Mouse (Mus musculus) bone marrow, adult 2 months (tissue): ENCODE measurements around the gene Card14. TPM values are rescaled to one million over a fixed set of nuclear protein-coding genes. Genes with fewer than 3 reads are reported as not detected.

ENCODE experiments used
- H3K27ac ChIP-seq: fragments of 200-500 bp; 2 replicates; pipeline ENCODE4 v1.5.1; 2012; ENCODE audit warnings: low read depth, mild to moderate bottlenecking, control low read depth, inconsistent platforms, low read length; ENCODE audit not compliant: control insufficient read depth, poor library complexity, insufficient read depth
- H3K4me1 ChIP-seq: fragments of 200-500 bp; 2 replicates; pipeline ENCODE4 v1.6.1; 2011; ENCODE audit warnings: low read length; ENCODE audit not compliant: control insufficient read depth, insufficient read depth
- H3K4me3 ChIP-seq: fragments of 200-500 bp; replicated peaks from 2 replicates; pipeline ENCODE3; 2011; ENCODE audit warnings: mild to moderate bottlenecking, low read depth, low read length, control low read depth; ENCODE audit not compliant: control insufficient read depth
- CTCF ChIP-seq: fragments of 200-500 bp; IDR thresholded peaks from 2 replicates; pipeline ENCODE4 v1.5.1; 2011; ENCODE audit warnings: low read length, control low read depth; ENCODE audit not compliant: control insufficient read depth, insufficient read depth
- POLR2A ChIP-seq: fragments of 200-500 bp; IDR thresholded peaks from 2 replicates; pipeline ENCODE4 v1.6.1; 2011; ENCODE audit warnings: low read depth, mild to moderate bottlenecking, control low read depth, low read length, borderline replicate concordance; ENCODE audit not compliant: control insufficient read depth
- WGBS: fragments of 180-500 bp; shearing (Covaris S2); methylation state at CpG from one replicate; pipeline ENCODE4 v1.1.7; 2018; 5-methylcytosine and 5-hydroxymethylcytosine counted together
- polyA plus RNA-seq: library from polyadenylated mRNA; stranded (reverse); fragments of >200 nt; gene quantifications from 2 replicates; pipeline ENCODE4 v1.2.4, GENCODE M21; 2011; ENCODE audit warnings: low replicate concordance; ENCODE audit not compliant: missing spikeins, insufficient read depth, insufficient read length

The Card14 gene
- not detected in 2 replicates for polyA plus RNA-seq

GRCm38 (mm10) chr11:119307658-119307867 is at the start of gene Card14:
Card14 (plus strand) TSS chr11:119307768.
- WGBS, result 63% methylated on average over 1 of the region's 1 CpGs
- H3K4me3 ChIP-seq, result no peak within 1 kb of the TSS
- H3K4me1 ChIP-seq, result no peaks in the 10 kb centered on the region; the same call in 1 of the 2 replicates
- TF ChIP-seq POLR2A (no peak), CTCF (no peak)
- no peak within 1 kb of the TSS for H3K27ac ChIP-seq

- 58% methylated on average over 9 of the region's 9 CpGs for WGBS
- Histone ChIP-seq H3K4me1 (no peaks in the 10 kb centered on the region), H3K4me3 (peak overlapping the region; percentile 18), H3K27ac (no peak overlapping the region)
- TF ChIP-seq POLR2A (no peak), CTCF (no peak)
Measured at GRCm38 (mm10) chr11:119258216-119258571, 49.4 kb upstream of the Card14 start.

DNA sequence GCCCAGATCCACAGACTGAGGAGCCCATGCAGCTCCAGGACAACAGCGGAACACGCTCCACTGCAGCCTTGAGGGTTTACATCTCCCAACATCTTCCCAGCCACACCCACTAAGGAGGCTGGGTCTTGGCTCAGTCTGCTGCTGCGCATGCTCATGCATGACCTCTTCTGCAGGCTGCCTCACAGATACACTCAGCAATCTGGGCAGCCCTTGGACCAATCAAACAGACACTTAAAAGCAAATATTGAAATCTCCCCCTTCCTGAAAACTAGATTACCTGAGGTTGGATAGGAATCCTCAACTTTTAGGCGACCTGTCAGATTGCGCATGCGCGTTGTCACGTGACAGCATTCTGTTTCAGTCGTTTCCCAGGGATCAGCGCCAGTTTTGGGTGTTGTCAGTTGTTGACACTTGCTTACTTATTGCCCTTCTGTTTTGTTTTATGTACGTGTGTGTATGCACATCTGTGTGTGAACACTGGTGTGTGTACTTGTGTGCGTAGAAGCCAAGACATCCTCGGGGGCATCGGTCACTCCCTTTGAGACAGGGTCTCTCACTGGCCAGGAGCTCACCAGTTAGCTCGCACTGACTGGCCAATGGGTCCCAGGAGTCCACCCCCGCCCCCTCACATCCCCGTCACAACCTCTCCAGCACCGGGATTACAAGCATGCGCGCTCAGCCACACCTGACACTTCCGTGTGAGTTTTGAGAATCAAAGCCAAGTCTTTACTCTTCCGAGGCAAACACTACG is 48.8 kb upstream of the Card14 start:
- Histone ChIP-seq H3K4me1 (no peaks in the 10 kb centered on the region), H3K27ac (no peak overlapping the region), H3K4me3 (peak overlapping the region; percentile 68)
- TF ChIP-seq POLR2A (no peak), CTCF (no peak)
- 58% methylated on average over 23 of the region's 23 CpGs for WGBS

DNA sequence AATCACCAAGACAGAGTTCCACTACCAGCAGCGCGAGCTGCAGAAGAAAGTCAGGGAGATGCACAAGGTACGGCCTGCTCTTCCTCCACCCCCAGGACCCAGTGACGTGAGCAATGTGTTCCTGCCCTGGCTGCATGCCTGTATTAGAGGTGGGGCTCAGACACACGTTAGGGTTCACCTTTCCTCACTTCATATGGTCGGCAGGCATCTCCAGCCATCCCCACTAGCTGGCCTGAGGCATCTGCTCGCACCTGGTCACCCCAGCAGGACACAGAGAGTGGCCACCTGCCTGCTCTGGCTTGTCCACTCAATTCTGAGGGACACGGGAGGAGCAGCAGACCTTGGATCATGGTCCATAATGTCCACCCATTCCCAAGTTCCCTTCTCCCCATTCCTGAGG is 47.6 kb upstream of the Card14 start:
- Histone ChIP-seq H3K27ac (no peak overlapping the region), H3K4me3 (no peak overlapping the region), H3K4me1 (no peaks in the 10 kb centered on the region)
- TF ChIP-seq POLR2A (no peak), CTCF (no peak)
- WGBS, result 80% methylated on average over 8 of the region's 8 CpGs

DNA sequence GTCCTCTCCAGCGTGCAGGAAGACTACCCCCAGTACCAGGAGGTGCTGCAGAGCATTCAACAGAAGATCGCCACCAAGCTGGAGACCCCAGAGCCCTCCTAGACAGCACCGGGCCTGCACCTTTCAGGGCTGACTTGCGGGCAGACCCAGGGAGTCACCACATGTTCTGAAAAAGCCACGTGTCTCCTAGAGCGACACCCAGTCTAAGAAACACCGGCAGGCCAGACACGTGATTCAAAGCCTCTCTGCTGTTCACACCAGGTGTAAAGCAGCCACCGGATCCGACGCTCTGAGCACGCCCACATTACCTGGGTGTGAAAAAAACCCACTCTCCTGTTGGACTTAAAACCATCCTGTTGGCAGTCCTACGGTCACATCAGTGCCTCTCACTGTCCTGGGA is 43.2 kb upstream of the Card14 start:
- Histone ChIP-seq H3K4me1 (peaks cover 2% of the 10 kb centered on the region; the same call in 1 of the 2 replicates), H3K27ac (no peak overlapping the region), H3K4me3 (no peak overlapping the region)
- TF ChIP-seq POLR2A (no peak), CTCF (no peak)
- WGBS, result 88% methylated on average over 13 of the region's 13 CpGs

DNA sequence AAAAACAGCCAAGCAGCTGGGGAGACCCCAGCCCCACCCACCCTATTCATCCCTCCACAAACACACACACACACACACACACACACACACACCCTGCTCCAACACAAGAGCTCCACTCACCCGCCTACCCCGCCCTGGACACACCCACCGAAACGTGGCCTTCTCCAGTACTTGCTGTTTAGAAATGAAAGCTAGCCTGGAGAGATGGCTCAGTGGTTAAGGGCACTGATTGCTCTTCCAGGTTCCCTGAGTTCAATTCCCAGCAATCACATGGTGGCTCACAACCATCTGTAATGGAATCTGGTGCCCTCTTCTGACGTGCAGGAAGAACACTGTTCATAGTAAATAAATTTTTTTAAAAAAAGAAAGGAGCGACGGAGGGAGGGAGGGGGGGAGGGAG is 41.8 kb upstream of the Card14 start:
- no peak for TF ChIP-seq POLR2A
- TF ChIP-seq CTCF, result no peak
- H3K4me3 ChIP-seq, result no peak overlapping the region
- 71% methylated on average over 7 of the region's 7 CpGs for WGBS
- H3K27ac ChIP-seq, result no peak overlapping the region
- H3K4me1 ChIP-seq, result peaks cover 2% of the 10 kb centered on the region; the same call in 1 of the 2 replicates

DNA sequence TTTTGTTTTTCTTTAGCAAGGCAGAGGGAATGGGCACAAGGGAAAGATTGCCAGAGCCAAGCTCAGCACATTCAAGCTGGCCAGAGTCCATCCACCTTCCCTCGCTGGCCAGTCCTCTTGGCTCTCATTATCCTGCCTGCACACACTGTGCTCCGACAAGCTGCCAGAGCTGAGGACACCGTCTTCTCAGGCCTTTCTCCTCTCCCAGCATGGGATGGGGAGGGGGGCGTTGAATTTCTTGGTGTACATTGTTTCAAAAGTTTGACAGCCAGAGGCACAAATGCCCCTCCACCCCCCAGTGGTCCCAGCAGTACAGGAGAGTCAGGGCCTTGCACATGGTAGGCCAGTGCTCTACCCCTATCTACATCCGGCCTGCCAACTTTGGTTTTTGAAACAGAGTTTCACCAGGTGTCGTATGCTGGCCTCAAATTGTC is 40.3 kb upstream of the Card14 start:
- peaks cover 2% of the 10 kb centered on the region; the same call in 1 of the 2 replicates for H3K4me1 ChIP-seq
- TF ChIP-seq POLR2A (no peak), CTCF (no peak)
- H3K27ac ChIP-seq, result no peak overlapping the region
- H3K4me3 ChIP-seq, result no peak overlapping the region
- 57% methylated on average over 6 of the region's 6 CpGs for WGBS

- peaks cover 2% of the 10 kb centered on the region; the same call in 1 of the 2 replicates for H3K4me1 ChIP-seq
- H3K4me3 ChIP-seq, result peak within 1 kb of the TSS; percentile 95
- 2% methylated on average over 52 of the region's 52 CpGs for WGBS
- peak; percentile 57; the same call in 1 of the 2 replicates for TF ChIP-seq POLR2A
- peak; percentile 100 for TF ChIP-seq CTCF
- peak within 1 kb of the TSS; percentile 46; the same call in 1 of the 2 replicates for H3K27ac ChIP-seq
Measured at GRCm38 (mm10) chr11:119267768-119268556, 39.6 kb upstream of the Card14 start, which contains the start of gene Gaa. Gaa (plus strand) TSS chr11:119267887.
